Mouse (Mus musculus): ENCODE results near the gene Yod1. TPM values are rescaled to one million over a fixed set of nuclear protein-coding genes. Genes with fewer than 3 reads are reported as not detected.

The Yod1 gene
- 10 to 100 TPM; 11.1 to 12.0 TPM for total RNA-seq (2021)

GRCm38 (mm10) chr1:130717291-130717871 is at the start of gene Yod1:
Gene Yod1, plus strand, starts transcription at chr1:130717327.
- DNase-seq: peak; percentile 96
- intact Hi-C loops (cut with DNase I): loop anchor here (5.0 kb wide), 1 partner anchor 340 kb away; no protein-coding TSS in a partner anchor

GRCm38 (mm10) chr1:130678551-130678950 is 38.6 kb upstream of the Yod1 start:
- no peak for DNase-seq
- intact Hi-C loops (cut with DNase I): no loop called here

DNA sequence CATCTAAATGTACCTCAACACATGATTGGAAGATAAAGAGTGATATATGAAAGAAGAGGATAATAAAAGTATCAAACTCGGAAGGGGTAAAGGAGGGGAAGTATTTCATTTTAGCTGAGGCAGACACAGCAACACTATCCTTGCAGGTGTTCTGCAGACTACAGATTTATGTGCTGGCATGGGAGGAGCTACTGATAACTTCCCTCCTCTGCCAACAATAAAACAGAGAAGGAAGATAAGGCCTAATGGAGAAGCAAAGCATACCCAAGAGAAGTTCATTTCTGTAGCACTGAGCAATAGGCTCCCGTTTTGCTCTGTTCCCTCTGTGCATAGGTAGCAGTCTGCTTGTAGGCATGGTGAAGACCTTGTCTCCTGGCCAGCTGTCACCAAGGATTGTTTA is 36.1 kb upstream of the Yod1 start:
- DNase-seq: no peak
- intact Hi-C loops (cut with DNase I): no loop called here

DNA sequence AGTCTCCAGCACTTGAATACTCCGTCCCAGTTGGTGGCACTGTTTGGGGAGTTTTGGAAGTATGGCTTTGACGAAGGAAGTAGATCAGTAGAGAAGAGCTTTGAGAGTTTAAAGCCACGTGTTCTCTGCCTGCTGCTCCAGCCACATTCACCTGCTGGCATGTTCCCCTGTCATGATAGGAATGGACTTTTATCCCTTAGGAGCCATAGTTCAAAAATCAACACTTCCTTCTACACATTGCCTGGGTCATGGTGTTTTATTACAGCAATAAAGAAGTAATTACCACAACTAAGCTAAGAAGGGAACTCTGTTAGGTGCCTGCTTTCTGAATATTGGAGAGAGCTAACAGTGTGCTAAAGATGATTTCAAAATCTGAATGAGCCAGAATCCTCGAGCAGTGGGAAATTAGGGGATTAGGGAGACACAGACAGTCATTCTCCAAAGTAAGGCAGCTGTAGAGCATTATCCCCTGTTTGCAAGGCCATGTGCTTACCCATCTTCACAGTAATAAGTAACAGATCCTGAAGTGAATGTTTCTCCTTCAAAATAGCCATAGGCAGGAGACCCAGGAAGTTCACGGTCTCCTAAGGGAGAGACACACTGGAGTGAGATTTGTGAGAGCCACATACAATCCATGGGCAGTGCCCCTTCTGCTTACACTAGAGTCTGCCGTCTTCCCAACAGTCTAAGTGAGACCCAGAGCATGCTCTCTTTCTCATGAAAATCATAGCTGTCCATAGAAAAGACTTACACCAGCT is 35.3 kb upstream of the Yod1 start:
- intact Hi-C loops (cut with DNase I): no loop called here
- DNase-seq: no peak

- intact Hi-C loops (cut with DNase I): no loop called here
- no peak for DNase-seq
Measured at GRCm38 (mm10) chr1:130683905-130684304, 33.2 kb upstream of the Yod1 start.

GRCm38 (mm10) chr1:130698601-130699000 is 18.5 kb upstream of the Yod1 start:
- intact Hi-C loops (cut with DNase I): no loop called here
- no peak for DNase-seq

- intact Hi-C loops (cut with DNase I): no loop called here
- peak; percentile 42 for DNase-seq
Measured at GRCm38 (mm10) chr1:130699937-130700633, 17.0 kb upstream of the Yod1 start.

DNA sequence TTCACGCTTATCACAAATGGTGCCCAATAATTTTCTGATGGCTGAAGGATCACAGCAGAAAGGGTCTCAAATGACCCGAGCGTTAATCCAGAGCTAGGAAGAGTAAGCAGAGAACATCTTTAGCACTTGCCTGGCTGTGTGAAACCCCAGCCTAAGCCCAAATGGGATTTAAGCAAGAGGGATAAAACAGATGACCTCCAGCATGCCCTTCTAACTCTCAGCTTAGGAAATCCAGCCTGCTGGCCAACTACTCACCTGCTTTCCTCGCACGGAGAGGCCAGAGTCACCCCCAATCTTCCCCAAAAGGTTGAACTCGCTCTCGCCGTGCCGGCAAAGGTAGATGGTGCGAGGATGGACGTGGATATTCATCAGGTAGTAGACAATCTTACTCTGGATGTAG is 15.2 kb upstream of the Yod1 start:
- intact Hi-C loops (cut with DNase I): no loop called here
- DNase-seq: no peak

- no peak for DNase-seq
- intact Hi-C loops (cut with DNase I): no loop called here
Measured at GRCm38 (mm10) chr1:130703613-130704012, 13.5 kb upstream of the Yod1 start.

- intact Hi-C loops (cut with DNase I): no loop called here
- DNase-seq: no peak
Measured at GRCm38 (mm10) chr1:130710283-130711080, 6.6 kb upstream of the Yod1 start.

GRCm38 (mm10) chr1:130714046-130714445 is 3.1 kb upstream of the Yod1 start:
- DNase-seq: no peak
- intact Hi-C loops (cut with DNase I): no loop called here

DNA sequence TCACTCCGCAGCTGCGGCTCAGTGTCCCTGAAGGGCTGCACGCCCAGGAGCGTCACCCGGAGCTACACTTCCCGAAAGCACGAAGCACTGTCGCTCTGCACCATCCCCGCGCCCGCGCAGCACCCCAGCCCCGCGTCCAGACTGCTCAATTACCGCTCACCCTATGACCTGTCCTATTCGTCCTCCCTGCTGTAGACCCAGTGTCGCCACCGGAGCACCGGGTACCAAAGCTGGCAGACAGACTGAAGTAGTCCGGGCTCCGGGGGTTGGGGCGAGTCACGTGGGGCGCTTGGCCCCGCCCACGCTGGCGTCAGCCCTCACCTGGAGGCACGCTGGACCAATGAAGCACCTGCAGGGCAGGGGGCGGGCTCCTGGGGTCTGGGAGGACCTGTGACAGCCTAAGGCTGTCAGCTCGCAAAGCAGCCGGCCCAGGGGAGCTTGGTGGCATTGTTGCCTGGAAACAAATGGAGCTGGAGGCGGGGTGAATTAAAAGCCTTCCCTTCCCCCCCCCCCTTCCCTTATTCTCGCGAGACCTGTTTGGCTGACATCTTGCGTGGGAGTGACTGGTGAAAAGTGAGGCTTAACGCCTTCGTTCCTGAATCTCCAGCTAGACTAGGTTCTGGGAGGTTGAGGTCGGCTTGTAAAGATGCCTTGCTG is 1.4 kb upstream of the Yod1 start, which contains the start of gene Gm29427:
Gene Gm29427, minus strand, starts transcription at position 239 of the 657 bp plus-strand sequence.
- peak; percentile 92 for DNase-seq
- intact Hi-C loops (cut with DNase I): loop anchor here (5.0 kb wide), 1 partner anchor 342 kb away; no protein-coding TSS in a partner anchor

DNA sequence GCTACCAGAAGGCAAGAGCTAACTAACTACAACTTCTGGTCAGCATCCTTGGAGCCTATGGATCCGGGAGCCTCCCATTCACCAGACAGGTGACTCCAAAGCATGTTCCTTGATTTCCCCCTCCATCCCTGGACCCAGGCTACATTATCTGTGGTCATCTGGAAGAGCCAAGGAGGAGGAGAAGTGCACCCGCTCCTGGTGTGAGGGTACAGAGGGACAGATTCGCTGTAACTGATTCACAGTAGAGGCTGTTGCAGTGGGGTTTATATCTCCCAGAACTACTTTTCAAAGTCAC is 962 bp upstream of the Yod1 start:
- DNase-seq: peak; percentile 4
- intact Hi-C loops (cut with DNase I): loop anchor here (5.0 kb wide), 1 partner anchor 341 kb away; no protein-coding TSS in a partner anchor

DNA sequence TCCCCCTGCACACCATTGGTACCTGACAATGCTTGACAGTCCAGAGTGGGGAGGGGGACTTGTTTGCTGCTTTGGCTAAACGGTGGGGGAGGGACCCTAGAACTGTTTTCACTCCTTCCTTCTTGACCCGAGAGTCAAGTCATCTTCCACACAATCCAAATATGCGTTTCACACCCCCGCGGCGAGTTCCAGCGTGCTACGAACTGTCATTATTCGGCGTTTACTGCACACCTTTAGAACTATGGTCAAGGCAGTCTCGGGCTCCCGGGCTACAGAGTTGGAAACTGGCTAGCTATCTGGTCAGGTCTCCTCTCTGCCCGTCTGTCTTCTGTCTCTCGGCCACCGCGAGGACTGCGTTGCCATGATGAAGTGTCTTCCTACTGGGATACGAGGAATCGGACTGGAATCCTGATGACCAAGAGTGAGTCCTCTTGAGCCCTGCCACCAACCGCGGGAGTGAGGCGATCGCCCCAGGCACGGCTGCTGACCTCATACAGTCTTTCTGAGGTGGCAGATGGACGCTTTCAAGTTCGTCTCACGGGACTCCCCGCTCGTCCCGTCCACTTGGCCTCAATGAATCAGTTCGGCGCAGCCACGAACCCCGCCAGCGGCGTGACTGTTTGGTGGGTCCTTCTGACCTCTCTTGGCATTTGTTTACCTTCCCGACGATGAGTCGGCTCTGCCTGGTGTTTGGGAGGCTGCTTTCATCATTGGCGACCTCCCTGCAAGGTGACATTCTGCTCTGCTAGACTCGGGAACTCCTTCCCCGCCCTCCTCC is 425 bp upstream of the Yod1 start:
- intact Hi-C loops (cut with DNase I): loop anchor here (5.0 kb wide), 1 partner anchor 341 kb away; no protein-coding TSS in a partner anchor
- peak; percentile 57 for DNase-seq

DNA sequence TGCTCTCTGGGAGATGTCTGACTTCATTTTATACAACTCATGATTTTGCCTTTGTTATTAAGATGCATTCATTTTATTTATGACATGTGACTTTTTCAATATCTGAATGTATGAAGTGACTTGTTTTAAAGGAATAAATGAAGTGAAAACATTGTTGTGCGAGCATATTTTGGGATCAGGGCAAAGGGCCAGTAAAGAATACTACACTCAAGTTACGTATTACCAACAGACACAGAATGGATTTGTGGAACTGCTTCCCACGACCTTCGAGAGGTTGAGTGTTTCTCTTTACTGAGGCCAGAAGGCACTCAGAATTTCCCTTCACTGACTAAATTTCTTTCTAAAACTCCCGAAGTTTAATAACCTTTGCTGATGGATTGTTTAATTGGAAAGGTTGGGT is 7.1 kb downstream of the Yod1 start:
- intact Hi-C loops (cut with DNase I): no loop called here
- no peak for DNase-seq

DNA sequence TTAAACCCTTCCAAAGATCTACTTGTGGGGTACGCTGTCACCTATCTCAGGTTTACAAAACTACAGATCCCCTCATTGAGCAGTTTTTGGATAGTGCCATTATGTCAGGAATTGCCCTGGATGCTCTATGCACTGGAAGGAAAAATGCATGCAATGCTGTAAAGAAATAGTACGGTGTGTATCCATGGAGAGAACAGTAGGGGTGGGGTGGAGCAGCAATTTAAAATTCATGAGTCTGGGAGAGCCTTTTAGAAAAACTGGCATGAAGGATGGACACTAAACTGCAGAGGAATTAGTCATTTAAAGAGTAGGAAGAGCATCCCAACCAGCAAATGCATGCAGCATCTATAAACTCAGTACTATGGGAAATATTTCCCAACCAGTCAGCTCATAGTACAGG is 9.3 kb downstream of the Yod1 start:
- DNase-seq: no peak

DNA sequence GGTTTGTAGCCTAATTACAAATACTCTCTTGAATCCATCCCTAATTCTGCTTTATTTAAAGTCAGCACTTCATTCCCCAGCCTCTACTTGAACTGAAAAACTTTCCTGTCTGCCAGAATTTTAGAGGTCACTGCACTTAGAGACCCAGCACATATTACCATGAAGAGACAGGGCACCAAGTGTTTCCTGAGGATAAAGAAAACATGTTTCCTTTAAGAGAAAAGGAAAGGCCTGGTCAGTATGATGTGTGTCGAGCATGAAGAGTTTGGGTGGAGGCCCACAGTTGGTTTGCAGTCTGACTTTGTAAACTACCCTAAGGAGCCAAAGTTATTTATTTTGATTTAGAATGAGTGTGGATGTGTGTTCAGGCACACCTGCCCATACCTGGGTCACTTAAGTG is 10.9 kb downstream of the Yod1 start:
- no peak for DNase-seq
- intact Hi-C loops (cut with DNase I): no loop called here

More for the DNA sequence above, 9.3 kb downstream of the Yod1 start:
- intact Hi-C loops (cut with DNase I): no loop called here

- no peak for DNase-seq
- intact Hi-C loops (cut with DNase I): no loop called here
Measured at GRCm38 (mm10) chr1:130728708-130729107, 11.6 kb downstream of the Yod1 start.

- no peak for DNase-seq
- intact Hi-C loops (cut with DNase I): no loop called here
Measured at GRCm38 (mm10) chr1:130729153-130729552, 12.0 kb downstream of the Yod1 start, which contains the start of gene Pfkfb2. Gene Pfkfb2, minus strand, starts transcription at chr1:130729253.

Data from left cerebral cortex, postnatal 4 days (tissue).